In the genomic region with DNA sequence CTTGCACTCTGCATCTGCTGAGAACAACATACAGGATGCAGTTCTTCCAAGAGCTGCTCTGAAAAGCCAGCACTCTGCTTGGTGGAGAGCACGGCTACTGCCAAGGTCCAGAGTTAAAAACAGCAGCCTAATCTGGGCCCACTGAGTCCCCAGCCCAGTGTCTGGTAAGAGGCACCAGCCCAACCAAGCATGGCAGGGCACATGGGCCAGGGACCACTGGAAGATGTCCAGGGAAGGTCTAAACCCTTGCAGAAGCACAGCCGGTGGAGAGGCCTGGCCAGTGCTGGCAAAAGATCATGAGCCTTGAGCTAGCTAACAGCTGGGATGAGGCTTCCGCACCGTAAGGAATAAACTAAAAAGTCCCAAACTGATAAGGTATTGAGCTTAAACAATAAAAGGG, we compare ENCODE assay signal across 38 mouse cellular contexts. TPM values are rescaled to one million over a fixed set of nuclear protein-coding genes. Genes with fewer than 3 reads are reported as not detected.
A peak's percentile ranks its signal among the peaks of the same experiment; 100 is the strongest.
DNase-seq lines count a peak whose midpoint lies in the region; ATAC-seq and TF ChIP-seq lines count a peak whose summit lies in the region.
"Had no signal": no experiment of that assay in that cellular context is flagged by ENCODE, and none has a peak within 500 bp of the region (broad histone marks: within the 10 kb centered on the region; RNA-seq: fewer than 3 reads in every experiment).

No protein-coding gene starts in this region.

- H3K4me3 ChIP-seq in heart, embryonic 11.5 days (ENCODE audit: low read depth, low read length), result no peak overlapping the region
- H3K4me3 ChIP-seq in gastrocnemius, adult 2 months, result no peak overlapping the region
- no peak overlapping the region for H3K4me3 ChIP-seq in embryonic facial prominence, embryonic 10.5 days
- H3K4me3 ChIP-seq in hindbrain, embryonic 11.5 days (ENCODE audit: low read depth, low read length), result no peak overlapping the region
- H3K4me3 ChIP-seq: erythroblast, embryonic 14.5 days; hindbrain, embryonic 13.5 days; limb, embryonic 12.5 days; megakaryocyte, embryonic 14.5 days; midbrain, embryonic 12.5 days; myocyte; neural tube, embryonic 12.5 days; stomach, embryonic 15.5 days had no signal

- H3K9ac ChIP-seq in heart, embryonic 11.5 days (ENCODE audit: low read depth, low read length), result no peak overlapping the region
- H3K9ac ChIP-seq in hindbrain, embryonic 11.5 days (ENCODE audit: low read depth, low read length), result no peak overlapping the region
- H3K9ac ChIP-seq: hindbrain, embryonic 13.5 days; limb, embryonic 12.5 days; midbrain, embryonic 12.5 days; neural tube, embryonic 12.5 days; stomach, embryonic 15.5 days had no signal

- no peak overlapping the region for H3K27ac ChIP-seq in heart, embryonic 11.5 days (ENCODE audit: low read depth, low read length)
- H3K27ac ChIP-seq in gastrocnemius, adult 2 months, result peak overlapping the region; percentile 52
- H3K27ac ChIP-seq in embryonic facial prominence, embryonic 10.5 days (replicated peaks), result no peak overlapping the region
- no peak overlapping the region for H3K27ac ChIP-seq in hindbrain, embryonic 11.5 days (ENCODE audit: low read depth, low read length)
- H3K27ac ChIP-seq: hindbrain, embryonic 13.5 days; kidney, postnatal 0 days; limb, embryonic 12.5 days; midbrain, embryonic 12.5 days; neural tube, embryonic 12.5 days; stomach, embryonic 15.5 days had no signal

- 90% methylated on average over 4 of the region's 4 CpGs for WGBS in heart, embryonic 11.5 days (ENCODE audit: insufficient replicate concordance)
- WGBS in embryonic facial prominence, embryonic 10.5 days, result 98% methylated on average over 4 of the region's 4 CpGs
- WGBS in hindbrain, embryonic 11.5 days, result 95% methylated on average over 4 of the region's 4 CpGs

- intact Hi-C loops in gastrocnemius, adult 2 months (cut with DNase I), result no loop called here
- intact Hi-C loops in gastrocnemius, postnatal 14 days (cut with DNase I; ENCODE audit: low total_unique reads), result no loop called here
- intact Hi-C loops in heart, postnatal 10 days (cut with DNase I), result no loop called here

- DNase-seq in heart, adult 11 months, result peak; percentile 96
- peak; percentile 75 for DNase-seq in gastrocnemius, adult 2 months
- DNase-seq in gastrocnemius, postnatal 14 days, result peak; percentile 58
- DNase-seq in heart, postnatal 10 days, result peak; percentile 41 to 58
- DNase-seq in embryonic facial prominence, embryonic 10.5 days (ENCODE audit: low spot score), result no peak
- no peak for DNase-seq in hindbrain, embryonic 11.5 days (ENCODE audit: low spot score)
- no peak for DNase-seq in layer of hippocampus, postnatal 25 days (ENCODE audit: extremely low spot score in 1 of 2, low spot score in 1 of 2)
- DNase-seq: adrenal gland, postnatal 14 days; cerebellum, adult 11 months; cerebellum, adult 9-11 months; kidney, adult 8-10 months; kidney, postnatal 4 days; lung, postnatal 4 days; retina, postnatal 1 day; right cerebral cortex, postnatal 14 days; thymus, postnatal 25 days had no signal

- peaks cover 28% of the 10 kb centered on the region for H3K36me3 ChIP-seq in heart, embryonic 11.5 days (ENCODE audit: control insufficient read depth, insufficient read depth, low read length)
- peaks cover 99% of the 10 kb centered on the region for H3K36me3 ChIP-seq in embryonic facial prominence, embryonic 10.5 days (replicated peaks)
- H3K36me3 ChIP-seq in hindbrain, embryonic 11.5 days (ENCODE audit: control insufficient read depth, insufficient read depth, low read length), result peaks cover 6% of the 10 kb centered on the region

- no peaks in the 10 kb centered on the region for H3K27me3 ChIP-seq in heart, embryonic 11.5 days (ENCODE audit: control insufficient read depth, insufficient read depth, low read length)
- H3K27me3 ChIP-seq in embryonic facial prominence, embryonic 10.5 days (replicated peaks; ENCODE audit: low read depth, poor library complexity, severe bottlenecking), result no peaks in the 10 kb centered on the region
- no peaks in the 10 kb centered on the region for H3K27me3 ChIP-seq in hindbrain, embryonic 11.5 days (ENCODE audit: control insufficient read depth, insufficient read depth, low read length)
- H3K27me3 ChIP-seq: hindbrain, embryonic 13.5 days; limb, embryonic 12.5 days; megakaryocyte, embryonic 14.5 days; midbrain, embryonic 12.5 days; neural tube, embryonic 12.5 days; Patski; stomach, embryonic 15.5 days had no signal

- H3K9me3 ChIP-seq in heart, embryonic 11.5 days (replicated peaks; ENCODE audit: control insufficient read depth, low read length), result no peaks in the 10 kb centered on the region
- no peaks in the 10 kb centered on the region for H3K9me3 ChIP-seq in embryonic facial prominence, embryonic 10.5 days
- no peaks in the 10 kb centered on the region for H3K9me3 ChIP-seq in hindbrain, embryonic 11.5 days (ENCODE audit: control insufficient read depth, low read length)
- H3K9me3 ChIP-seq: hindbrain, embryonic 13.5 days; limb, embryonic 12.5 days; megakaryocyte, embryonic 14.5 days; midbrain, embryonic 12.5 days; neural tube, embryonic 12.5 days; stomach, embryonic 15.5 days had no signal

- no peak for TF ChIP-seq CTCF in gastrocnemius, adult 2 months (IDR thresholded peaks at IDR 0.05)

- H3K4me2 ChIP-seq in heart, embryonic 11.5 days, result no peak overlapping the region
- no peak overlapping the region for H3K4me2 ChIP-seq in hindbrain, embryonic 11.5 days (replicated peaks; ENCODE audit: low read depth, low read length)
- H3K4me2 ChIP-seq: hindbrain, embryonic 13.5 days; limb, embryonic 12.5 days; liver, embryonic 11.5 days; midbrain, embryonic 12.5 days; neural tube, embryonic 12.5 days; stomach, embryonic 15.5 days had no signal

- H3K4me1 ChIP-seq in heart, embryonic 11.5 days (ENCODE audit: control insufficient read depth, insufficient read depth, low read length), result no peaks in the 10 kb centered on the region
- H3K4me1 ChIP-seq in embryonic facial prominence, embryonic 10.5 days, result no peaks in the 10 kb centered on the region
- no peaks in the 10 kb centered on the region for H3K4me1 ChIP-seq in hindbrain, embryonic 11.5 days (replicated peaks; ENCODE audit: control insufficient read depth, insufficient read depth, low read length)
- H3K4me1 ChIP-seq: hindbrain, embryonic 13.5 days; limb, embryonic 12.5 days; midbrain, embryonic 12.5 days; neural tube, embryonic 12.5 days; stomach, embryonic 15.5 days had no signal

- no peak for ATAC-seq in heart, embryonic 11.5 days (replicated peaks; ENCODE audit: insufficient number of reproducible peaks, low FRiP score, low TSS enrichment)
- ATAC-seq in hindbrain, embryonic 11.5 days (ENCODE audit: low FRiP score), result no peak
- ATAC-seq: forebrain, embryonic 16.5 days; intestine, embryonic 16.5 days; Patski had no signal

RNA-seq across cellular contexts. Expression of a gene that starts 14.8 kb away (rescaled TPM):
- polyA plus RNA-seq in heart, embryonic 11.5 days (2014; fragmentation: Nextera tagmentation; extraction: Ambion mirVana), result 38.1 and 42.3 TPM in 2 replicates
- total RNA-seq in gastrocnemius, adult 2 months (2021), result 10 to 100 TPM; 20.4 to 20.5 TPM
- total RNA-seq in gastrocnemius, postnatal 14 days (2021), result 10 to 100 TPM; 20.4 to 20.6 TPM
- total RNA-seq in heart, postnatal 10 days (2021), result 10 to 100 TPM; 34.5 to 40.0 TPM
- 64.5 and 64.6 TPM in 2 replicates for polyA plus RNA-seq in embryonic facial prominence, embryonic 10.5 days (2016; fragmentation: Nextera tagmentation; extraction: Ambion mirVana)
- 63.8 and 67.8 TPM in 2 replicates for polyA plus RNA-seq in hindbrain, embryonic 11.5 days (2014; fragmentation: Nextera tagmentation; extraction: Ambion mirVana)
- 10 to 100 TPM; 40.1 to 45.0 TPM for total RNA-seq in layer of hippocampus, postnatal 25 days (2021)

RNA-seq across cellular contexts. Expression of a gene that starts 14.9 kb away (rescaled TPM):
- 0.73 and 1.0 TPM in 2 replicates for polyA plus RNA-seq in heart, embryonic 11.5 days (2014; fragmentation: Nextera tagmentation; extraction: Ambion mirVana)
- 1 to 10 TPM in 1 of 2 experiments, not detected in 1; 1.2 TPM for total RNA-seq in gastrocnemius, adult 2 months (2021)
- under 1 TPM in 1 of 2 experiments, not detected in 1; 0.44 TPM for total RNA-seq in gastrocnemius, postnatal 14 days (2021)
- total RNA-seq in heart, postnatal 10 days (2021), result under 1 TPM in 1 of 2 experiments, not detected in 1; 0.53 TPM
- polyA plus RNA-seq in embryonic facial prominence, embryonic 10.5 days (2016; fragmentation: Nextera tagmentation; extraction: Ambion mirVana), result 0.39 TPM in 1 of 2 replicates, not detected in the other
- polyA plus RNA-seq in hindbrain, embryonic 11.5 days (2014; fragmentation: Nextera tagmentation; extraction: Ambion mirVana), result not detected in 2 replicates
- total RNA-seq in layer of hippocampus, postnatal 25 days (2021), result under 1 TPM in 1 of 2 experiments, not detected in 1; 0.73 TPM
- total RNA-seq: common myeloid progenitor, adult 5-6 weeks; granulocyte monocyte progenitor cell, adult 5-6 weeks; layer of hippocampus, adult 8-10 months; left cerebral cortex, postnatal 14 days had no signal
- polyA plus RNA-seq: embryonic facial prominence, embryonic 14.5 days; erythroblast, embryonic 14.5 days; forebrain, embryonic 11.5 days; hindbrain, embryonic 13.5 days; liver, embryonic 16.5 days; lung, embryonic 16.5 days; midbrain, embryonic 12.5 days; neural tube, embryonic 12.5 days; stomach, embryonic 15.5 days had no signal

RNA-seq across cellular contexts. Expression of a gene that starts 21.8 kb away (rescaled TPM):
- 75.9 and 77.5 TPM in 2 replicates for polyA plus RNA-seq in heart, embryonic 11.5 days (2014; fragmentation: Nextera tagmentation; extraction: Ambion mirVana)
- total RNA-seq in gastrocnemius, adult 2 months (2021), result 10 to 100 TPM; 64.7 to 66.3 TPM
- 10 to 100 TPM; 52.5 to 56.9 TPM for total RNA-seq in gastrocnemius, postnatal 14 days (2021)
- total RNA-seq in heart, postnatal 10 days (2021), result 10 to 100 TPM; 89.3 to 91.8 TPM
- 151 and 152 TPM in 2 replicates for polyA plus RNA-seq in embryonic facial prominence, embryonic 10.5 days (2016; fragmentation: Nextera tagmentation; extraction: Ambion mirVana)
- polyA plus RNA-seq in hindbrain, embryonic 11.5 days (2014; fragmentation: Nextera tagmentation; extraction: Ambion mirVana), result 127 and 132 TPM in 2 replicates
- 10 to 100 TPM; 59.5 to 59.7 TPM for total RNA-seq in layer of hippocampus, postnatal 25 days (2021)

RNA-seq across cellular contexts. Expression of a gene that starts 54.0 kb away (rescaled TPM):
- 24.5 and 34.8 TPM in 2 replicates for polyA plus RNA-seq in heart, embryonic 11.5 days (2014; fragmentation: Nextera tagmentation; extraction: Ambion mirVana)
- total RNA-seq in gastrocnemius, adult 2 months (2021), result 10 to 100 TPM; 22.8 to 23.1 TPM
- 10 to 100 TPM; 33.1 to 36.4 TPM for total RNA-seq in gastrocnemius, postnatal 14 days (2021)
- 100 to 1,000 TPM; 187 to 200 TPM for total RNA-seq in heart, postnatal 10 days (2021)
- polyA plus RNA-seq in embryonic facial prominence, embryonic 10.5 days (2016; fragmentation: Nextera tagmentation; extraction: Ambion mirVana), result 11.6 and 14.0 TPM in 2 replicates
- 12.4 and 17.3 TPM in 2 replicates for polyA plus RNA-seq in hindbrain, embryonic 11.5 days (2014; fragmentation: Nextera tagmentation; extraction: Ambion mirVana)
- 10 to 100 TPM; 45.1 to 45.8 TPM for total RNA-seq in layer of hippocampus, postnatal 25 days (2021)

Comparison
In these comparisons a context has a peak if more than half of its experiments do, and no peak if none do; other contexts are left out.
1. DNase-seq: peak in heart, adult 11 months (single experiment), gastrocnemius, adult 2 months (single experiment), gastrocnemius, postnatal 14 days (single experiment) and heart, postnatal 10 days (2 of 2); none in embryonic facial prominence, embryonic 10.5 days (single experiment), hindbrain, embryonic 11.5 days (single experiment) and layer of hippocampus, postnatal 25 days (0 of 2).